Mouse (Mus musculus): Measurements from ENCODE around the gene Taf6l.

- TF ChIP-seq CTCF (conservative IDR thresholded peaks at IDR 0.05; ENCODE audit: insufficient read depth, insufficient read length, low read depth, low read length): no peak
- no peak for TF ChIP-seq POLR2A (IDR thresholded peaks at IDR 0.05; ENCODE audit: low read depth, low read length)
Observed at GRCm38 (mm10) chr19:8738911-8739310, 47.3 kb downstream of the Taf6l start.

Measured in kidney, adult 2 months (tissue).